Mouse (Mus musculus) heart, embryonic 14.5 days (tissue): ENCODE measurements around the gene Tmem160. TPM values are rescaled to one million over a fixed set of nuclear protein-coding genes. Genes with fewer than 3 reads are reported as not detected.

Experiments used
- ATAC-seq: fragments of 200-750 bp; cut with Nextera tagmentation; 2 replicates; pipeline ENCODE4 v1.8.0; 2017; ENCODE audit warnings: low read depth, moderate TSS enrichment; ENCODE audit not compliant: insufficient number of reproducible peaks, insufficient read depth, low FRiP score
- H3K27ac ChIP-seq, 2 experiments: fragments of 200-500 bp in 1 of 2; fragments of 300-500 bp in 1 of 2; sonication (generic) in 1 of 2; replicated peaks in 1 of 2; 2 replicates each; pipeline ENCODE4 v1.5.1; 2012 to 2014; ENCODE audit warnings: low read depth in 2 of 2, low read length in 2 of 2, control low read depth in 1 of 2, mild to moderate bottlenecking in 1 of 2, mixed read lengths in 1 of 2; ENCODE audit not compliant: control insufficient read depth in 1 of 2, insufficient read depth in 1 of 2
- H3K27me3 ChIP-seq: fragments of 300-500 bp; sonication (generic); 2 replicates; pipeline ENCODE4 v1.6.1; 2014; ENCODE audit warnings: mild to moderate bottlenecking, low read length, control low read depth; ENCODE audit not compliant: control insufficient read depth, insufficient read depth
- H3K36me3 ChIP-seq: fragments of 300-500 bp; sonication (generic); 2 replicates; pipeline ENCODE4 v1.6.1; 2014; ENCODE audit warnings: mild to moderate bottlenecking, control low read depth, low read length, mixed read lengths; ENCODE audit not compliant: control insufficient read depth, insufficient read depth
- H3K4me1 ChIP-seq, 2 experiments: fragments of 200-500 bp in 1 of 2; fragments of 300-500 bp in 1 of 2; sonication (generic) in 1 of 2; 2 replicates each; pipeline ENCODE4 v1.6.1; 2012 to 2014; ENCODE audit warnings: low read length in 2 of 2, control low read depth in 1 of 2, mixed read lengths in 1 of 2; ENCODE audit not compliant: control insufficient read depth in 2 of 2, insufficient read depth in 2 of 2
- H3K4me2 ChIP-seq: fragments of 300-500 bp; sonication (generic); 2 replicates; pipeline ENCODE4 v1.6.1; 2014; ENCODE audit warnings: mild to moderate bottlenecking, low read length
- H3K4me3 ChIP-seq, 2 experiments: fragments of 200-500 bp in 1 of 2; fragments of 300-500 bp in 1 of 2; sonication (generic) in 1 of 2; 2 replicates each; pipeline ENCODE4 v1.5.1; 2012 to 2014; ENCODE audit warnings: low read length in 2 of 2, mild to moderate bottlenecking in 2 of 2, control low read depth in 1 of 2, low read depth in 1 of 2, moderate library complexity in 1 of 2; ENCODE audit not compliant: control insufficient read depth in 1 of 2, insufficient read depth in 1 of 2
- H3K9ac ChIP-seq: fragments of 300-500 bp; sonication (generic); 2 replicates; pipeline ENCODE4 v1.6.1; 2014; ENCODE audit warnings: mild to moderate bottlenecking, low read length
- H3K9me3 ChIP-seq: fragments of 300-500 bp; sonication (generic); 2 replicates; pipeline ENCODE4 v1.6.1; 2016; ENCODE audit warnings: low read length, control low read depth; ENCODE audit not compliant: control insufficient read depth
- WGBS: fragments of 180-500 bp; shearing (Covaris S2); extraction: QIAGEN DNeasy Blood & Tissue Kit; methylation state at CpG from one replicate; pipeline ENCODE4 v1.1.7; 2014; 5-methylcytosine and 5-hydroxymethylcytosine counted together
- polyA plus RNA-seq: library from polyadenylated mRNA; unstranded; fragments of >200 nt; fragmentation: Nextera tagmentation; extraction: Ambion mirVana; gene quantifications from 2 replicates; pipeline ENCODE4 v1.2.1, GENCODE M21; 2014

Tmem160 gene
- polyA plus RNA-seq, 1 experiment from 2014 or later, result 96.7 TPM

DNA sequence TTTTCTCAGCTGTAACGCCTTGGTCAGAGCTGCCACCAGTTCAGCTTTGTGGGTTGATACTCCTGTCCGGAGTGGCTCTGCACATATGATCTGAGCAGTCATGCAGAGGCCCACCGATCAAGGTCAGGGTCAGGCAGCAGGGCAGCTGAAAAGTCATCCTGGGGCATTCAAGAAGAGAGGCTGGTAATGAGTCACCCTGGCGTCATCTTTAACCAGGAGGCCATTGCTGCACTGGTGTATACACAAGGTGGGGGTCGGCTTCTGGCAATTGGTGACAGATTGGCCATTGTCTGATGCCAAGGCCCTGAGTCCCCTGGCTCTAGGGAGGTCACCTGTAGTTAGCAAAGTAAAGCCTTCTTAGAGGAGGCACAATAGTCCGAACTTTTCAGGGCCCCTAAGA, 923 bp upstream of the Tmem160 start:
- no peaks in the 10 kb centered on the region for H3K9me3 ChIP-seq
- H3K9ac ChIP-seq, result no peak overlapping the region
- peaks cover 6 to 10% of the 10 kb centered on the region in 2 experiments for H3K4me1 ChIP-seq
- H3K36me3 ChIP-seq, result peaks cover 9% of the 10 kb centered on the region
- no peak overlapping the region for H3K27ac ChIP-seq
- no peak for ATAC-seq
- H3K4me2 ChIP-seq, result no peak overlapping the region
- 53% methylated on average over 6 of the region's 6 CpGs for WGBS
- H3K4me3 ChIP-seq, result no peak overlapping the region
- no peaks in the 10 kb centered on the region for H3K27me3 ChIP-seq

DNA sequence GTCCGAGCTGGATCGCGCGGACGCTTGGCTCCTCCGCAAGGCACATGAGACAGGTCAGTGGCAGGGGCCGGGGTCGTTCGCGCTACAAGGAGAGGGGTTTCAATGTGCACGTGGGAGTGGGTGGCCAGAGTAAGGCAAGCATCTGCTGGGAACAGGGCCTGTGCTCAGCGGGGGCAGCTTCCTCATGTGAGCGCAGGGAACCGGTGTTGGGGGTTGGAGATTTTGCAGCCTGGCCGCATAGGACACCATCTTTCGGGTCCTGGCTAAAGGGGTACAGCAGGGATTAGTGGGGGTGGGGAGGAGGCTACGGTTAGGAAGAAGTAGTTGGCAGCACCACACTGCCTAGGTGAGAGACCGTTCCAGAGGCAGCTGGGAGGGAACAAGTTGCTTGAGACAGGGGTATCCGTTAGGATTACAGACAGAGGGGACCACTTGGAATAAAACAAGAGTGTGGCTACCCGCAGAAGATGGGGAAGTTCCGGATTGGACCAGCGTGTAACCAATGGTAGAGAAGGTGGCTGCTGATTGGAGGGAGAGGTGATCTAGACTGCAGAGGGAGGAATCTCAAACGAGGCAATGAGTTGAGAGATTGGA, 636 bp downstream of the Tmem160 start:
- peak; percentile 37; the same call in 1 of the 2 replicates for ATAC-seq
- Histone ChIP-seq H3K9me3 (no peaks in the 10 kb centered on the region), H3K4me2 (peak overlapping the region; percentile 90), H3K36me3 (peaks cover 9% of the 10 kb centered on the region), H3K27ac (peak overlapping the region in 1 of 2 experiments; percentile 63; a peak in 2 of 4 replicates), H3K4me1 (peaks cover 6 to 10% of the 10 kb centered on the region in 2 experiments), H3K4me3 (peak overlapping the region; percentile 61 to 83), H3K9ac (peak overlapping the region; percentile 78), H3K27me3 (no peaks in the 10 kb centered on the region)
- WGBS, result under 1% methylated on average over 23 of the region's 23 CpGs

DNA sequence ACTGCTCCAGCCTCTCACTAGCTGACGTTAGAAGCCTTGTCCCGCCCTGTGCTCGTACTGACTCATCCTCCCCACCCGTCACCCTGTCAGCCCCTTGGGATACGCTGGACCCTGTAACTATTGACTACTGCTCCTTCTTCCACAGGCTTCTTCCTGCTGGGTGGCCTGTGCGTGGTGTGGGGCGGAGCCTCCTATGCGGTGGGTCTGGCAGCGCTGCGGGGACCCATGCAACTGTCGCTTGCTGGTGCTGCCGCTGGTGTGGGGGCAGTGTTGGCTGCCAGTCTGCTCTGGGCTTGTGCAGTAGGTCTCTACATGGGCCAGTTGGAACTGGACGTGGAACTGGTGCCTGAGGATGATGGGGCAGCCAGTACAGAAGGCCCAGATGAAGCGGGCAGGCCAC, 2.4 kb downstream of the Tmem160 start:
- Histone ChIP-seq H3K4me2 (no peak overlapping the region), H3K4me1 (peaks cover 6 to 10% of the 10 kb centered on the region in 2 experiments), H3K27ac (no peak overlapping the region), H3K27me3 (no peaks in the 10 kb centered on the region), H3K4me3 (no peak overlapping the region), H3K36me3 (peaks cover 9% of the 10 kb centered on the region), H3K9me3 (no peaks in the 10 kb centered on the region), H3K9ac (no peak overlapping the region)
- 91% methylated on average over 14 of the region's 14 CpGs for WGBS
- ATAC-seq, result no peak

DNA sequence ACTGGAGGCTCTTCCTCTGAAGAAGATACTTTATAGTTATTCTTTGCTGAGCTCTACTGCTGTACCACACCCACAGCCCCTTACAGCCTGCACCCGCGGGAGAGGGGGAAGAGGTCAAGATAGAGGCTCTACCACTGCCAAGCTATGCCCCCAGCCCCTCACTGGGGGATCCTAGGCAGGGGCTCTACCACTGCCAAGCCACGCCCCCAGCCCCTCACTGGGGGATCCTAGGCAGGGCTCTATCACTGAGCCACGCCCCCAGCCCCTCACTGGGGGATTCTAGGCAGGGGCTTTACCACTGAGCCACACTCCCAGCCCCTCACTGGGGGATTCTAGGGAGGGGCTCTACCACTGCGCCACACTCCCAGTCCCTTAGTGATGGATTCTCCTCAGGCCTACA, 3.7 kb downstream of the Tmem160 start:
- no peak for ATAC-seq

DNA sequence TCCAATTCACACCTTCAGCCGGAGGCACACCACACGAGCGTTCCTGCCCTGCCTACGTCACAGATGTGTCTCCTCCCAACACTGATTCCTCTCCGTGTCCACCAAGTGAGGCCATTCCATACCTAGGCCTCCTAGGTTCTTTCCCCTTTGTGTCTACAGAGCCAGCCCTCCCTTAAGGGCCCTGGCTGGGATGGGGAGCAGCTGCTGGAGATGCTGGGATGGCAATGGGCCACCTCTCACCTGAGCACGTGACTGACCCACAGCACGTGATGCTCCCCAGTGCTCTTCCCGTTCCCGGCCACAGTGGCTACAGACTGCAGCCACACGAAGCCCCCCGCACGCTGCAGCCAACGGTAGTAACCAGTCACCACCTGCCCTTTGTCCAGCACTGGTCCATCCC, 8.0 kb downstream of the Tmem160 start:
- Histone ChIP-seq H3K9ac (no peak overlapping the region), H3K27ac (no peak overlapping the region), H3K4me1 (no peaks in the 10 kb centered on the region), H3K36me3 (0 out of 2 replicates have a peak, but pooled peaks cover 1% of the 10 kb centered on the region), H3K27me3 (peaks cover 23% of the 10 kb centered on the region), H3K9me3 (no peaks in the 10 kb centered on the region), H3K4me3 (no peak overlapping the region), H3K4me2 (no peak overlapping the region)
- WGBS, result 50% methylated on average over 13 of the region's 13 CpGs
- no peak for ATAC-seq

More for the DNA sequence above, 3.7 kb downstream of the Tmem160 start:
- Histone ChIP-seq H3K36me3 (peaks cover 9% of the 10 kb centered on the region), H3K9me3 (no peaks in the 10 kb centered on the region), H3K4me1 (peaks cover 6 to 10% of the 10 kb centered on the region in 2 experiments), H3K4me3 (no peak overlapping the region), H3K4me2 (no peak overlapping the region), H3K27ac (no peak overlapping the region), H3K27me3 (peaks cover 8% of the 10 kb centered on the region), H3K9ac (no peak overlapping the region)
- WGBS, result 86% methylated on average over 5 of the region's 5 CpGs

DNA sequence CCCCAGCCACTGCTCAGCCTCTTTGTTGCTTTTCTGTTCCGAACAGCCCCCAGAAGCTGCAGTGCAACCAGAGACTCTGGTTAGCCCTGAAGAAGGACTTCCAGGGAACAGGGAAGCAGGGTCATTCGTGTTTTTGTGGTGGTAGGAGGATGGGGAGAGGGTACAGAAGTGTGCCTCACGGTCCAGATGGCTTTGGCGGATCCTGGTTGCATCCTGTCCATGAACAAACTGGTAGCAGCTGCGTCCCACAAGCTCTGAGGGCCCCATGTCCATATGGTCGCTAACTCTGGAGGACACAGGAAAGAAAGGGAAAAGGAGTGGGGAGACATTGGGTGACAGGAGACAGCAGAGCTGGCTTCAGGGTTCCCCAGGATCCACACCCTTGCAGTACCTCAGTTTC, 8.6 kb downstream of the Tmem160 start:
- WGBS, result 69% methylated on average over 6 of the region's 6 CpGs
- ATAC-seq, result no peak
- H3K36me3 ChIP-seq, result no peaks in the 10 kb centered on the region

DNA sequence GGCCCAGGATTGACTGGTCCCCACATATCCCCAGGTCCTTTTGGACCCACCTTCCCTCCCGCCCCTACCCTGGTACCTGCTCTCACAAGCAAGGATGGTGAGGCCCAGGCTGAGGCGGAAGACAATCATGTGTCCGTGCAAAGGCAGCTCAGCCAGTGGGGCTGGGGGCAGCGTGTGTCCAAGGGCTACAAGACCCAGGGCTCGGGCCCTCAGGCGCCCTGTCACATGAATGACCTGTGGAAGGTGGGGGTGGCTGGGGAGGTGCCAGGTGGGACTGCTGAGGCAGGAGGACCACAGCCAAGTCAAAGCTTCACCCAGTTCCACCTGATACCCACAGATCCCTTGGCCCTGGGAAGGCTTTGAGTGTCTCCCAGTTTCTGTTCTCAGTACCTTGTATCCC, 9.1 kb downstream of the Tmem160 start:
- Histone ChIP-seq H3K36me3 (no peaks in the 10 kb centered on the region), H3K4me2 (no peak overlapping the region), H3K9ac (no peak overlapping the region), H3K9me3 (no peaks in the 10 kb centered on the region), H3K27ac (no peak overlapping the region), H3K4me1 (no peaks in the 10 kb centered on the region), H3K4me3 (no peak overlapping the region), H3K27me3 (peaks cover 23% of the 10 kb centered on the region)
- ATAC-seq, result no peak
- WGBS, result 73% methylated on average over 6 of the region's 6 CpGs

More for the DNA sequence above, 8.6 kb downstream of the Tmem160 start:
- Histone ChIP-seq H3K9ac (no peak overlapping the region), H3K4me1 (no peaks in the 10 kb centered on the region), H3K27me3 (peaks cover 23% of the 10 kb centered on the region), H3K9me3 (no peaks in the 10 kb centered on the region), H3K4me3 (no peak overlapping the region), H3K4me2 (no peak overlapping the region), H3K27ac (no peak overlapping the region)

DNA sequence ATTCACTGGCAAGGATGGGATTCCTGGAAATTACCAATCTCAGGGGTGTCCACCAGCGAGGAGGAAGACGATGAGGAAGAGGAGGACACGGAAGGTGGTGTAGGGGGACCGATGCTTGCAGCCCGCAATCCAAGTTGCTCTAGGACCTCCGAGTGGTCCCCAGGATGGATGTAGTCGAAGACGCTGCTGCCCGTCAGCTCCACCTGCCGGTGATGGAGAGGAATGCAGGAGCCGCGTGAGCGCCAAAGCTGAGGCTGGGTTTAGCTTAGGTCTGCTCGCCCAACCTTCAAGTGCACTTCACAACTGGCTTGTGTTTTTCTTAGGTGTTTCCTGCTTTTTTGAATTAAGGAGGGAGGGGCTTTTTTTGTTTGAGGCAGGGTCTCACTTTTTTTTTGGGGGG, 10.6 kb downstream of the Tmem160 start:
- ATAC-seq, result no peak
- under 1% methylated on average over 14 of the region's 14 CpGs for WGBS

More for the DNA sequence above, 10.6 kb downstream of the Tmem160 start:
- Histone ChIP-seq H3K9ac (no peak overlapping the region), H3K27me3 (peaks cover 27% of the 10 kb centered on the region), H3K27ac (no peak overlapping the region), H3K4me3 (no peak overlapping the region), H3K4me2 (no peak overlapping the region), H3K9me3 (no peaks in the 10 kb centered on the region), H3K36me3 (no peaks in the 10 kb centered on the region), H3K4me1 (no peaks in the 10 kb centered on the region)
